Mouse (Mus musculus) right cerebral cortex, adult 18-20 months (tissue): ENCODE measurements around the gene Clec16a.

Experiments
- DNase-seq: peaks from one replicate; pipeline ENCODE4 v3.0.0; 2022; ENCODE audit warnings: mixed read lengths

Gene Clec16a

GRCm38 (mm10) chr16:10586546-10586945, 41.4 kb downstream of the Clec16a start:
- DNase-seq, result no peak

- no peak for DNase-seq
These were observed 55.0 kb downstream of the Clec16a start for GRCm38 (mm10) chr16:10599888-10600740.

DNA sequence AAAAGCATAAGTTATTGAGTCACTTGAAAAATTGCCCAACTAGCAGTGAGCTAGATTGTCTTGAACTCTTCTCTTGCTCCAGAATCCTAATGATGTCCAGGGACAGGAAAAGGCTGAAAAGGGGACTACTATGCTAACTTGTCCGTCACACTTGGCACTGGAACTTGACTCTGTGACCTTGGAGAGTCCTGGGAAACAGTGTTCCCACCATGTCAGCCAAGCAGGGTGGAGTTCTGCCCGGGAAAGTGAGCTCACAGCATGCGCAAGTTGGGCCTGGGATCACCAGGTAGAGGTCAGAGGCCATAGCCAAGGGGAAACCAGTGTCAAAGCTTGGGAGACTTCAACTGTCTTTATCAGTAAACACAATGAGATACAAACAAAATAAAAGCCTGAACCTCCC, 62.7 kb downstream of the Clec16a start:
- DNase-seq, result no peak

GRCm38 (mm10) chr16:10609921-10610320, 64.8 kb downstream of the Clec16a start:
- DNase-seq, result no peak

DNA sequence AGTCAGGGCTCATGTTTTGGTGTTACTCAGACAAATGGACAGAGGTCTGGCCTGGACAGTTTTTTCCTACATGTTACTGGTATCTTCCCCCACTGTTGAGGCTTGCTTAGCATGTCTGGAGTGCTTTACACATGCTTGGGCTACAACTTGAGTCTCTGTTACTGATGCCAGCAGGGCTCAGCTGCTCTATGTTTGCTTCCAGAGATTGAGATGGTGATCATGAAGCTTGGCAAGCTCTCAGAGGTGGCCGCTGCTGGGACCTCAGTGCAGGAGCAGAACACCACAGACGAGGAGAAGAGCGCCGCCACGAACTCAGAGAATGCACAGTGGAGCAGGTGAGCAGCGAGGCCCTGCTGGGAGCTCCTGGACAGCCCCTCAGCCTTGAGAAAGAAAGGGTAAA, 65.7 kb downstream of the Clec16a start:
- no peak for DNase-seq

GRCm38 (mm10) chr16:10611306-10611705, 66.2 kb downstream of the Clec16a start:
- DNase-seq, result no peak

DNA sequence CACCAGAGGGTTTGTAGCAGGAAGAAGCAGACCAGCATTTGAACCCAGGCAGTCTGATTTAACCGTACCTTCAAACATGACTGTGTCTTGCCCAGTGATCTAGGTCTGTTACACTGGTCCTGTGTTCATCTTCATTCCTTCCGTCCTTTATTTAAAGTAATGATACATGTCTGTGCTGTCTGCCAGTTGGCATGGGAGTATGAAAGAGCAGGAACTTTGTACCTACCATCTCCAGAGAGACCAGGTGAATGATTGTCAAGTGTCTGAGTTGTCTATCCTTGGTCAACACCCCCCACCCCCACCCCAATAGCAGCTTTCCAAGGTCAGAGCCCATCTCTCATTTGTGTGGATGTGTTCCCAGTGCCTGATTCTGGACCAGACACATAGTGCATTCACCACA, 68.9 kb downstream of the Clec16a start:
- no peak for DNase-seq

- peak; percentile 53 for DNase-seq
These were observed 75.9 kb downstream of the Clec16a start for GRCm38 (mm10) chr16:10620961-10621614.

DNA sequence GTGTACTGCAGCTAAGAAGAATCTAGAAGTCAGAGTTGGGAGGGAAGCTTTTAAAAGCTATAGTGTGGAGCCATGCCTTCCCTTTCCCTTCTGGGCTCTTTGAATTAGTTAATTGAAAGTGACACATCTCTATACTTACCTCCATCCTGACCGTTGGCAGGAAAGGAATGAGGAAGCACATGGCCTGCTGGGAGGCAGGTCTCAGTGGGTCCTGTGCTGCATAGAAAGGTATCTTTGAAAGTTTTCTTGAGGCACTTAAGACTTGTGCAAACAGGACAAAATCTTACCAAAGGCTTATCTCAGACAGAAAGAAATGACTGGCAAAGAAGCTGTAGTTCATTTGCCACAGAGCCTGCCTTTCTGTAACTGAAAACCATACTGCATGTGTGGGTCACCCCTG, 76.6 kb downstream of the Clec16a start:
- DNase-seq, result no peak

GRCm38 (mm10) chr16:10626116-10626515, 81.0 kb downstream of the Clec16a start:
- no peak for DNase-seq

GRCm38 (mm10) chr16:10627136-10627668, 82.1 kb downstream of the Clec16a start:
- DNase-seq, result peak; percentile 81

- DNase-seq, result no peak
These were observed 83.0 kb downstream of the Clec16a start for GRCm38 (mm10) chr16:10628030-10628555.

- DNase-seq, result no peak
These were observed 83.8 kb downstream of the Clec16a start for GRCm38 (mm10) chr16:10628960-10629359.

- DNase-seq, result no peak
These were observed 84.2 kb downstream of the Clec16a start for GRCm38 (mm10) chr16:10629361-10629760.

DNA sequence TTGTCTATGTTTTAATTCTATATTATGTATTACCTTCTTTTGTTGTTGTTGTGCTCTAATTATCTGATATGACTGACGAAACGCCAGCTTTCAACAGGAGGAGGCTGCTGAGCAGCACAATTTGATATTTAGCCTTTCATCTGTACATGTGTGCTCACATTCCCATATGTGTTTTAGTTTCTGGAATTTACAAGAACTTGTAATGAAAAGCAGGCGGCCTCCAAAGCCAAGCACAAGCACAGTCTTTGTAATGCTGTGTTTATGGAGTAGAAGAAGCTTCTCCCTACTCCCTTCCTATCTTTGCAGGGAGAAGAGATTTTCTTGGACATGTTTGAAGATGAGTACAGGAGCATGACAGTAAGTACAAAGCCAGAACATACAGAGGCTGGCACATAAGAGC, 89.8 kb downstream of the Clec16a start:
- no peak for DNase-seq

DNA sequence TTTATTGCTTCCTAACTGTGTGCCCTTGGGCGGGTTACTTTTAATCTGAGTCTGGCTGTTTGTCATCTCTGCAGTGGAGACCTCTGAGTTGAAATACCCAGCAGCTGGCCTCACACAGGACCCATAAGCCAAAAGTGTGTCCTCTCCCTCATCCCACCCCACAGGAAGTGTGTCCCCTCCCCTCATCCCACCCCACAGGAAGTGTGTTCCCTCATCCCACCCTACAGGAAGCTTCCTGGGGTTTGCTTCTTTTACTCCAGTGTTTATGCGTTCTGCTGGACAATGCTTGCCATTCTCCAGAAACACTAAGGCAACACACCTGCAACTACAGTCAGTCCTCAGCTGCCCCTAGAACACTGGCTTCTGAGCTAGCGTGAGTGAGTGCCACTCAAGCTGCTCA, 92.8 kb downstream of the Clec16a start:
- DNase-seq, result no peak

GRCm38 (mm10) chr16:10639111-10639889, 94.2 kb downstream of the Clec16a start:
- no peak for DNase-seq

- DNase-seq, result peak; percentile 70
These were observed 94.9 kb downstream of the Clec16a start for GRCm38 (mm10) chr16:10640041-10640440.

GRCm38 (mm10) chr16:10641146-10641545, 96.0 kb downstream of the Clec16a start:
- no peak for DNase-seq

GRCm38 (mm10) chr16:10642857-10643633, 97.9 kb downstream of the Clec16a start:
- DNase-seq, result no peak

DNA sequence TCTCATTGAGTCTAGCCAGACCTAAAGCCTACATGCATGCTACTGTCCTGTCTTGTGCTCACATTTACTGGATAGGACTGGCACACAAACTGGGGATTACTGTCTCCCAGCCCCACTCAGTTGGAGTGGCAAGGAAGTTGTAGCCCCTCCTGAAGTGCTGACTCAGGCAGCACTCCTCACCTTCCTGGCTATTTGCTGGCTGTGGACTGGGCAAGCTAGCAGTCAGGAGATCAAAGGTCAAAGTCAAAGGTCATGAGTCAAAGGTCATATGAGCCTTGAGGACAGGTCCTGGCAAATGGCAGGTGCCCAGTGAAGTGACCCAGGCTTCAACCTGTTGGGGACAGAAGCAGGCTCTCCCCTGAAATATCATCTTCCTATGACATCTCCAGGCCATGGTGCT, 99.1 kb downstream of the Clec16a start:
- no peak for DNase-seq

GRCm38 (mm10) chr16:10644731-10645130, 99.6 kb downstream of the Clec16a start:
- DNase-seq, result no peak
